Mouse (Mus musculus): ENCODE measurements around the gene 1700008O03Rik.
A peak's percentile ranks its signal among the peaks of the same experiment; 100 is the strongest.

The 1700008O03Rik gene

DNA sequence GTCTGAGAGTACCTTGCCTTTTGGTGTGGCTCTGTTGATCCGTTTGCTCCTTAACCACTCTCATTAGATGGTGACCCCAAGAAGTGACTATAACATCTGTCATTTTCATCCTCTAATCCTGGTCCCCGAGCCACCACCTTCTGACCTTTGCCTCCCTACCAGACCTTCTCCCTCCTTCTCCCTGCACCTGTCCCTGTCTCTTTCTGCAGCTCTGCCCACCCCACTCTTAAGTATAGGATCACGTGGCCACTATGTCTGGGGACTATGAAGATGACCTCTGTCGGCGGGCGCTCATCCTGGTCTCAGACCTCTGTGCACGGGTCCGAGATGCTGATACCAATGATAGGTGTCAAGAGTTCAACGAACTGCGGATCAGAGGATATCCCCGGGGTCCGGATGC is at the start of gene 1700008O03Rik:
Gene 1700008O03Rik (minus strand): TSS at position 101 of the 400 bp plus-strand sequence.
- no peak for DNase-seq

DNA sequence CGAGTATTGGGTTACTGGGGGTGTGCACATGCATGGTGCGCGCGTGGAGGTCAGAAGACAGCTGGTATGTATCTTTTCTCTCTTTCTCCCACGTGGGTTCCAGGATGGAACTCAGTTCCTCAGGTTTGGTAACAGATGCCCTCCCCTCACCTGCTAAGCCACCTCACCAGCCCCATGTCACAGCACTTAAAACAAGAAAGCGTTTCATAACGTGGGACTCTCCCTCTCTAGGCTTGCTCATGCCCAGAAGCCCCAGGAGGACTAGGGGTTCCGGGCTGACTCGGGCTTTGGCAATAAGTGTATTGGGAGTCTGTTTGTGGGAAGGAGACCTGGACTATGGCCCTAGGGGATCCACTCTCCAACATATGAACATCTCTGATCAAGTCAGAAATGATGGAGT is 48.5 kb upstream of the 1700008O03Rik start:
- no peak for DNase-seq

DNA sequence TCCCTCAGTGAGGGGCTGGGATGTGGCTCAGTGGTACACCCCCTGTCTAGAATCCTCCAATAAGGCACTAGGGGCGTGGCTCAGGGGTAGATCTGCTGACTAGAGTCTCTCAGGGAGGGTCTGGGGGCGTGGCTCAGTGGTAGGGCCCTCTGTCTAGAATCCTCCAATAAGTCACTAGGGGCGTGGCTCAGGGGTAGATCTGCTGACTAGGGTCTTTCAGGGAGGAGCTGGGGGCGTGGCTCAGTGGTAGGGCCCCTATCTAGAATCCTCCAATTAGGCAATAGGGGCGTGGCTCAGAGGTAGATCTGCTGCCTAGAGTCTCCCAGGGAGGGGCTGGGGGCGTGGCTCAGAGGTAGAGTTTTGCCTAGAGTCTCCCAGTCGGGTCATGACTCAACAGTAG is 47.8 kb upstream of the 1700008O03Rik start:
- DNase-seq: no peak

DNA sequence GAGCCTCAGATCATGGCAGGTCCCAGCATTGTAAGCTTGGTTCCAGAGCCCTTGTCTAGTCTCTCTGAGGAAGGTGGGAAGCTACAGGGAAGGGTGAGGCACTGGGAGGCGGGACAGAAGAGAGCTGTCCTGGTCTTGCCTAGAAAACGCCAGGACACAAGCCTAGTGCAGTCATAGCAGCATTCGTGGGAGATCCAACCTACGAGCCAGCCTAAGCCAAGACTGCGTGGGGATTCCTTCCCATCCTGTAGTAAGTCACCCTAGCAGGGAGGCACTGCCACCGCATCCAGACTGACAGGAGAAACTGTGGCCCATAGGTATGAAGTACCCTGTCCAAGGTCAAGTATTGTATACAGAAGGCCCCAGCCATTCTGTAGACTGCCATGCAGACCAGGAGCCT is 46.9 kb upstream of the 1700008O03Rik start:
- no peak for DNase-seq

DNA sequence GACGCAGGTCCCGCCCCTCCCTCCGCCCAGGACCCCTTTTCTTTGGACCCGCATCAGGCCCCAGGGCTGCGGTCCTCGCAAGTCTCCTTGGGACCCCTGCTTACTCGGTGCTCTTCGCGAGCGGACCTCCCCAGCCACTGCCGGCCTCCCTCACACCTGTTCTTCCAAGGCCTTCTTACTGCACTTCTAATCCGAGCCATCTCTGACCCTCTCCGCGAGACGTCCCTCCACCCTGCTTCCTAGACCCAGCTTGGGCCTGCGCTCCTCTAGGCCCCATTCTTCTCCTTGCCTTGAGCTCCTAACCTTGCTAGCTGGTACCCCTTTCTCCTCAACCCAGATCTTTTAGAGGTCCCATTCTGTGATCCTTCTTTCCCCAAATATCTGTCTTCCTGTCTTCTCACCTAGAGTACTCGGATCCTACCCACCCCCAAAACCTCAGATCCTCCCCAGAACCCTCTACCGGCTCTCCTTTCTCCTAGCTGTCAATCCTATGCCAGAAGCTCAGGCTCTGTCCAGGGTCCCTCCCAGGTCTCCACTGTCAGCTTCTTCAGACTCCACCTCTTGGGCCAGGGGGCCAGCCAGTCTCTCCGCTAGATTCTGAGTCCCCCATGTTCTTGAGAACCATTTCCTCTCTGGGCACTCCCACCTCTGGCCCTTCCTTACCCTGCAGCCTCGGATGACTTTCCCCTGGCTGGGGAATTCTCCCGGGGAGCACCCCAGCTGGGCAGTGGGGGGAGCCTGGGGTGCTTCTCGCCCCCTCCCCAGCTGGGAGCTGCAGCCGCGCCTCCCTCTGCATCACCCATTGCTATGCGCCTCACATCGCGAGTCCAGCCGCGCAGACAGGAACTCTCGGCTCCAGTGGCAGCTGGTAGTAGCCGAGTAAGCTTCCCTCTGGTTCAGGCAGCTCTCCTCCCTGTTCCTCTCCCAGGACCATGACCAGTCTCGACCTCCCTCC is 44.2 kb upstream of the 1700008O03Rik start:
- DNase-seq: no peak

DNA sequence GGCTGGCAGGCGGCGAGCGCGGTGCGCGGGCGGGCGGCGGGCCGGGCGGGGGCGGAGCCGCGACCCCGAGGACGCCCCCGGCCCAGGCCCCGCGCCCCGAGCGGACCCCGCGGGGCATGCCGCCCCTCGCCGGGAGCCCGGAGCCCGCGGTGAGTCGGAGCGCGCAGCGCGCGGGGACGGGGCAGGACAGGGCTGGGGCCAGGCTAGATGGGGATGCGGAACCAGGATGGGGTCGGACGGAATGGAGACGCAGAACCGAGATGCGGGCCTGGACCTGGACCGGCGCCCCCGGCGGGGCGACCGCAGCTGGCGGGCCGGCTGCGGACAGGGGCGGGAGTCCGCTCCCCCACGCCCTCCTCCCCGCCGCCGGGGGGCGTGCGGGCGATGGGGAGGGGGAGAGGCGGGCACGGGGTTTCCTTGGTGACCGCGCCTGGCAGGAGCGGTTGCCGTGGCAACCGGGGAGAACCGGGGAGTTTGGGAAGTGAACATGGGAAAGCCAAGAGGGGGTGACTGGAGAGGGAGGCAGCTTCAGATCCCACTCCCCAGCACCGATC is 43.4 kb upstream of the 1700008O03Rik start, which contains the start of gene Lrrc4b:
Gene Lrrc4b (plus strand): TSS at position 51 of the 554 bp plus-strand sequence.
- no peak for DNase-seq

DNA sequence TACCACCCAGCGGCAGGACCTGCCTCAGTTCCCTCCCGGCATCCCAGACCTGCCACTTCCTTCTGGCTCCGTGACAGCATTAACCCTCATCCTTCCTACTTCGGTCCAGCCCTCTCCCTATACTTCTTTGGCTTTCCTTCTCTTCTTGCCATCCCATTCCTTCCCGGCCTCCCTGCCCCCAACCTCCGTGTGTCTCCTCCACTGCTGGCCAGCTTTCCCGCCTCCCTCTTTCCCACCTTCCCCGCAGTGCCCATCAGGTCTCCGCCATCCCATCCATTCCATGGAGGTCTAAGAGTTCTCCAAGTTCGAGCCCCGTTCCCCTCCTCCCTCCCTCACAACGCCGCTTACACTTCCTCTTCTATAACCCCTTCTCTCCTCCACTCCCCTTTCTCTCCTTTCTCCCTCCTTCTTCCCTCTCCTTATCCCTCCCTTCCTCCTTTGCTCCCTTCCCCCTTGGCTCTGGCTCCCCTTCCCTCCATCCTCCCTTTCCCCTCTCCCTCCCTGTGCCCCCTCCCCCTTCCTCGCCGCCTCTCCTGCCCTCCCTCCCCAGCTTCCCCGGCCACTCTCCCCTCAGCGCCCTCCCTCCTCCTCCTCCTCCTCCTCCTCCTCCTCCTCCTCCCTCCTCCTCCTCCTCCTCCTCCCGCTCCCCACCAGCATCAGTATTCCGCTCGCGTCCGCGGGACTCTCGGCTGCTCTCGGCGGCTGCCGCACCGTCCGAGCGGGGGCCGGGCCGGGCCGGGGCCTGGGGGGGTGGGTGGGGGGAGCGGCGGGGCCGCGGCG is 42.7 kb upstream of the 1700008O03Rik start:
- DNase-seq: no peak

DNA sequence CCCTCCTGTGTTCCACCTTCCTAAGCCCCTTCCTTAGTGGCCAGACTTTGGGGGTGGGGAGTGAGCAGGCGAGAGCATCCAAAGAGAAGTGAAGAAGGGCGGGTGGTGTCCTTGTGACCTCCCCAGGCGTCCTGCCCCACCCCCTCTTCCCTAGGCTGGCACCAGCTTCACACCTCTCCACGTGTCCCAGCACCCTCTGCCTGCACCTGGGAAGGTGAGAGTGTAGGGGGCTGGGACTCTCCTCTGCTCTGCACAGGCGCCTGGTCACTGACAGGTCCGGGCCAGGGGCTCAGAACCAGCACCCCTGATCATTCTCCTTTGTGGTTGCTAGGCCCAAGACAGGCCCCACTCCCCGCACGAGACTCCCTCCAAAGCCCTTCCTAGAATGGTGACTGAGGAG is 42.0 kb upstream of the 1700008O03Rik start:
- no peak for DNase-seq

DNA sequence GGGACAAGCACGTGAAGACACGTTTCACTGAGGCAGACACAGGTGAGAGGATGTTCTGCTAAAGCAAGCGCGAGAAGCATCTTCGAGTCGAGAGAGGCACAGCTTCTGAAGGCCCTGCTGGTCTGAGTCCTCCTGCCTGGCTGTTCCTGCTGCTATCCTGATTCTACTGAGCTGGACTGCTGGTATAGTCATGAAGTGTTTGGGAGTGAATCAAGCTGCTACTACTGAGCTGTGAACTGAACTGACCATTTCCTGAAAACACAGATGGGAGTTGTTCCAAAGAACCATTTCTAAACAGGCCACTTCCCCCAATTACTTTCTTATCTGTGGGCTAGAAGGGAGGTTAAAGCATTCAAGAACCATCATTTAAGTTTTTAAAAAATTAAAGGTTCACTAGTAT is 27.7 kb upstream of the 1700008O03Rik start:
- DNase-seq: no peak

DNA sequence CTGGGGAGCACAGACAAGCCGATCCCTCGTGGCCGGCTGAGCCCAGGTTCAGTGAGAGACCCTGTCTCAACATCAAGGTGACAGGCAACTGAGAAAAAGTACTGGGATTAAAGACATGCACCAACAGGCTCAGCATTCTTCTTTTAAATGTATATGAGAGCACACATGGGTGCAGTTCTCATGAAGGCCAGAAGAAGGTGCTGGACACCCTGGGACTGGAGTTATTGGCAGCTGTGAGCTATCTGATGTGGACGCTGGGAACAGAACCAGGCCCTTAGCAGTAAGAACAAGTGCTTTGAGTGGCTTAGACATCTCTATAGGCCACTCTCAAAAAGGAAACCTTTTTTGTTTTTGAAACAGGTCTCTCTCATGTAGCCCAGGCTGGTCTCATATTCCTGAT is 25.5 kb upstream of the 1700008O03Rik start:
- no peak for DNase-seq

DNA sequence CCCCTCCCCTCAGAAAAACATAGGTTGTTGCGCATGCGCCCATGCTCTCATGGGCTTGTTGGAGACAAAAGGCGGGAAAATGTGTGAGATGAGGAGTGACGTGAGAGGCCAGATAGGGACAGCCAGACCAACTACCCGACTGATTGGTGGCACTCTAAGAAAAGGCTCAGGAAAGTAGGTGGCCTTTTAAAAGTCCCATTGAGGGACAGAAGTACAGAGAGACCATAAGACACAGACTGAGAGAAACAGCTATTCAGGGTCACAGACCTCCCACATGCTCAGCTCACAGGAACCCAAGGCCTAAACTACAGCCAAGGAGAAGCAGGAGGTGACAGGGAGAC is 20.4 kb upstream of the 1700008O03Rik start:
- no peak for DNase-seq

DNA sequence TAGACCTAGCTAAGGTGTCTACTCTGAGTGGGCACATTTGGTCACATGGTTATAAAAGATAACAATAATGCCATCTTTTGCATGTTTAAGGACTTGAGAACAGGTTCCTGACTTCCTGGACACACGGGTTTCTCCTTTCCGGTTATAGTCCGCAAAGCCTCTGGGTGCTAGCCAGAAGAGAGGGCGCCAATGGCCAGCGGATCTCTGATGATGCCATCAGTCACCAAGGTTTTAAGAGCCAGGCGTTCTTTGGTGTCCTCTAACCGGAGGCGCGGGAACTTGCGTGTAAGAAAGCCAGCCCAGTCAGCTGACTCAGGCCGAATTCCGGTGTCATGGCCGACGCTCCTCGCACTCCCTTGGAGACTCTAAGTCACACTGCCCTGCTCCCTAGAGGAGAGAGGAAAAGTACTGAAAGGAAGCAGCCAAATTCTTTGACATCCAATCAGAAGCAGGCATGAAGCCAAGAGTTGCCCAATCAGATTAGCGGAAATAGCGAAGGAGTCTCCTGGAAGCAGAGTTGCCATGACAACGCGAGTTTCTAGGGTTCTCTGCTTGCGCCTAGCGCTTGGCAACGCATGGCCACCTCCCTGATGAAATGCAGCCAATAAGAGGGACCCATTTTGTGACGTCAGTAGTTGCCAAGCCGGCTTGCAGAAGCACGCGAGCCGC is 19.9 kb upstream of the 1700008O03Rik start:
- peak; percentile 95 for DNase-seq

DNA sequence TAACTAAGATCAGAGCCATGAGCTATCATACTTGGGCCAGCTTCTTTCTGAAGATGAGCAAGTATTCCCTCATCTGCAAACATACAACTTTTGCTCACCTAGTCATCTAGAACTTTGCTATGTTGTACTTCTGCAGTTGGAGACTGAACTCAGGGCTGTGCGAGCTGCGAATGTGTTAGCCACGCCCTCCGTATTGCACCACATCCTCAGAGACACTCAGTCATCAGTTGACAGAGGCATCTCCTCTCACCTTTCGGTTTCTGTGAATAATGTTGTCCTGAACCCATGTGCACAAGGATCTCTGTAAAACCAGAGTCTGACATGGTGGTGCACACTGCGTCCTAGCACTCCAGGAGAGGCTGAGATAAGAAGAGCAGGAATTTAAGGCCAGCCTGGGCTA is 16.1 kb upstream of the 1700008O03Rik start:
- DNase-seq: no peak

DNA sequence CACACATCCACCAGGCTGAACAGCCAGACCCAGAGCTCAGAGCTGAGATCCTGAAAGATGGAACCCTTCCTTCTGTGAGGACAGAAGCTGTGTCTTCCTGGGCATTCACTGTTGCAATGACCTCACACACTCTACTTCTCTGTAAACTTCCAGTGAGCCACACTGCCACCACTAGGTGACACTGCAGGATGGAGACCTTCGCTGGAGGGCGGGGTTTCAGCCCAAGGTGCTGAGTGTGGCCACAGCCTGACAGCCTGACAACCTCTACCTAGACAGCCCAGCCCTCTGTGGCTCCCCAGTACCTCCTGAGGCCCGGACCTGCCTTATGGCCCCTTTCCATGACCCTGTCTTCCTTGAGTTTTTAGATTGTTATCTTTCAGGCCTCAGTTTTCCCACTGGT is 12.9 kb upstream of the 1700008O03Rik start:
- peak; percentile 66 for DNase-seq

DNA sequence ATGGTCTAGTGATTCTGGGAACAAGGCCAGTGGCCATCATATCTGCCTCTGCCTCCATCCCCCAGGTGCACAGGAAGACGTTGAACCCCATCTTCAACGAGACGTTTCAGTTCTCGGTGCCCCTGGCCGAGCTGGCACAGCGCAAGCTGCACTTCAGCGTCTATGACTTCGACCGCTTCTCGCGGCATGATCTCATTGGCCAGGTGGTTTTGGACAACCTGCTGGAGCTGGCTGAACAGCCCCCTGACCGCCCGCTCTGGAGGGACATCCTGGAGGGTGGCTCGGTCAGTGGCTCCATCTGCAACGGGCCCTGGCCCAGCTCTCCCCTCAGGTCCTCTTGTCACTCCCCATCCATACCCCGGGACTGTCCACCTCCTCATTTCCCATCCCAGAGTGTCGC is 7.7 kb upstream of the 1700008O03Rik start:
- DNase-seq: no peak

DNA sequence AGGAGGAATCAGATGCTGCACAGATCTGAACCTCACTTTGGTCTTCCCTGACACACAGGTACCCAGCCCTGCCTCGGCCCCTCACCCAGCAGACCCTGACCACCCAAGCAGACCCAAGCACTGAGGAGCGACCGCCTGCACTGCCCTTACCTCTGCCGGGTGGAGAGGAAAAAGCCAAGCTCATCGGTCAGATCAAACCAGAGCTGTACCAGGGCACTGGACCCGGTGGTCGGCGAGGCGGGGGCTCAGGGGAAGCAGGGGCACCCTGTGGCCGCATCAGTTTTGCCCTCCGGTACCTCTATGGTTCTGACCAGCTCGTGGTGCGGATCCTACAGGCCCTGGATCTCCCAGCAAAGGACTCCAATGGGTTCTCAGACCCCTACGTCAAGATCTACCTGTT is 6.7 kb upstream of the 1700008O03Rik start:
- no peak for DNase-seq

DNA sequence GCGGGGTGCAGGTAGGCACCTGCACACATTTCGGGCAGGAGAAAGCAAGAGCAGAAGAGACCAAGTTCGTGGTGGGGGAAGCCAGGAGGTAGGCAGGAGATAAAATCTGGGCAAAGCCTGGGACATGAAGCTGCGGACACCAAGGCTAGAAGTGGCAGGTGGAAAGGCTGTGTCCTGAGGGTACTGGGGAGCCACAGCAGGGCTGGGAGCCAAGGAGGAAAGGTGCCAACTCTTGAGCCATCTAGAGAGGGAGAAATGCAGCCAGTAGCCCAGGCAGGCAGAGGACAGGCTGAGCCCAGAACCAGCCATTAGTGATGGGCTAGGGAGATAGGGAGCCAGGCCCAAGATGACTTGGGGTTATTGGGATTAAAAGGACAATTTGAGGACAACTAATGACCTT is 6.2 kb upstream of the 1700008O03Rik start:
- no peak for DNase-seq

DNA sequence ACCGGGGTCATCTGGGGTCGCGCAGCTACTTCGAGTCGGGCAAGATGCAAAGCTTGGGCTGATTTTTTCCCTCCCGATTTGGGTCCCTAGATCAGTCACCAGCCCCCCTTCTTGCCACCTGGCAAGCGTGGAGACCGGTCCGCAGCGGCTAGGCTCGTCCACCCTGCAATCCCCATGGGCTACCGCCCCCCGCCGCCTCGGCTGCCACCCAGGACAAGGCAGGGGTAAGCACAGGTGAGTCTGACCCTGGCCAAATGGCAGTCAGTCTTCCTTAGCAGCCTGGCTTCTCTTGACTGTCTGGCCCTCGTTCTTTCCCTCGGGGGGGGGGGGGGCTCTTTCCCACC is 932 bp downstream of the 1700008O03Rik start:
- DNase-seq: no peak

DNA sequence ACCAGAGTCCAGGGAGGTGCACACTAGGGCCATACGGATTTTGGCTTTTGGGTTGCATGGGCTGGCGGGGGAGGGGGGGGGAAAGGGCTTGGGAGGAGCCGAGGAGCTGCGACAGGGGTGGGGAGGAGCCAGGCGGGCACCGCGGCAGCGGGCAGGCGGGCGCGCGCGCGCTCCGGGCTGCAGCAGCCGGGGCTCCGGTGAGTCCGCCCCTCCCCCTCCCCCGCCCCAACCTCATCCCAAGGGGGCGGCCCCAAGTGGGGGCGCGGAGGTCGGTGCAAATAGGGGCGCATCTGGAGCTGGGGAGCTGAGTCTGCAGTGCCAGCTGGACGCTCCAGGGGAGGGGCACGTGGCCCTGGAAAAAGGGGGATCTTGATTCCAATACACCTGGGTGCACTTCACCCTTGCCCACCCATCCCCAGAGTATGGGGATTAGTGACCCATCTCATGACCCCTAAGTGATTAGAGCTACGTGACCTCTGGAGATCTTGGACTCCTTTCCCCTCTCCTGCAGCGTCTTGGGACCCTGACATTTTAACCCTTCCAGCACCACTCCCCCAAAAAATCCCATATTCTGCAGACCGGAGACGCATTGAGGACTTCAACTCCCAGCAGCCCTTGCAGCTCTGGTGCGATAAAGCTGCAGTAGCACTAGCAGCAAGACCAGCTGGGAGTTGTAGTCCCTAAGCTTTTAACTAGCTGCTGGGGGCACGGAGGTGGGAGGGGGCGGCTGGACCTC is 1.5 kb downstream of the 1700008O03Rik start, which contains the start of gene Syt3:
Gene Syt3 (plus strand): TSS at position 123 of the 736 bp plus-strand sequence.
- DNase-seq: peak; percentile 80

DNA sequence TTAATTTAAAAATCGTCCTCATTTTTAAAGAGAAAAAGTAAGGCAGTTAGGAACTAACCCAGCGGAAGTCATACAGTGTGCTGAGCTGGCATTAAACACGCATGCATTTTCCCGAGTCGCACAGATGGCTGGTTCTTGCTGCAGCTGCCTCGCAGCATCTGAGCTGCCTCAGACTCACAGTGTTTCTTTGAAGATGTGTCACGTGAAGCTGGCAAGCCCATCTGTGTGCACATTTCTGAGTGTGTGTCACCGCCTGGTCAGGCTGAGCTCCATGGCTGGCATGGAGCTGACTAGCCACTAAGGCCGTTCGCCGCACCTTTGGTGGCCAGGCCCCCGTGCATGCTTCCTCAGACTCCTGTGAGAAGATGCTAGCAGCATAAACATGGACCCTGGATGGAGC is 3.1 kb downstream of the 1700008O03Rik start:
- no peak for DNase-seq

DNA sequence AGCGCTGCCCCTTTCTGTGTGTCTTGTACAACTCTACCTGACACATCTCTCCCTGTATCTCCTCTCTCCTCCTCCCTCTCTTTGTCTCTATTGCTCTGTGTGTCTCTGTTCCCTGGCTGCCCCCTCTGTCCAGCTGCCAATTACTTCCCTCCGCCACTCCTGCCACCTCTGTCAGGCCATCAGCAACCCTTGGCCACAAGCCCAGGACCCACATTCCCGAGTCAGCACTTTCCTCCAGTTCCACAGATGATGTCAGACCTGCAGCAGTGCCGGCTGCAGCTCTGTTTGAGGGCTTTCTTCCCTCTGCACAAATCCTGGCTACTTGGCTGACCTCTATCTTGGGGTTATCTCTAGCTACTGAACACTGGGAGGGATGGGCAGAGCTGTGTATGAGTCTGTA is 7.3 kb downstream of the 1700008O03Rik start:
- peak; percentile 74 for DNase-seq

DNA sequence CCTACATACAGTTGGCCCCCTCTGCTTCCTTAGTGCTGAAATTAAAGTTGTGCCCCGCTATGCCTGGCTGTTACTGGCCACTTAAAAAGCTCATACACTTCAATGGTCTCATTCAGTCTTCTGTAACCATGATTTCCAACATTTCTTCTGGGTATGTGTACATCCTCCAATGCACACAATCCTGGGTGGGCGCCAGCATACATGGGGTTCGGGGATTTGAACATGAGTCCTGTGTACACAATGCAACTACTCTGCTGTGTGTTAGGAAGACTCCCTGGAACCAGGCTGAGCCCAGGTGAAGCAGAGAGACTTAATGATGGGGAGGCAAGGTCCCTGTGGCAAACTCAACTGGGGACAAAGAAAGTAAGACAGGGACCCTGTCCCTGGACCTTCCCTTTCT is 9.8 kb downstream of the 1700008O03Rik start:
- DNase-seq: no peak
